Mouse (Mus musculus) heart, adult 2 months (tissue): Measurements from ENCODE around the gene Tle6. TPM values are rescaled to one million over a fixed set of nuclear protein-coding genes. Genes with fewer than 3 reads are reported as not detected.
A peak's percentile ranks its signal among the peaks of the same experiment; 100 is the strongest.

Experiments
- DNase-seq, 2 experiments: peaks; one replicate each; pipeline ENCODE4 v3.0.0; 2021
- H3K27ac ChIP-seq: fragments of 200-600 bp; 2 replicates; pipeline ENCODE4 v1.8.1; 2022
- H3K27me3 ChIP-seq: fragments of 200-500 bp; 2 replicates; pipeline ENCODE4 v1.6.1; 2012; ENCODE audit warnings: mild to moderate bottlenecking, low read length, inconsistent platforms, mixed read lengths; ENCODE audit not compliant: control insufficient read depth, insufficient read depth
- H3K36me3 ChIP-seq: fragments of 200-500 bp; 2 replicates; pipeline ENCODE4 v1.6.1; 2012; ENCODE audit warnings: low read length, inconsistent platforms; ENCODE audit not compliant: control insufficient read depth, insufficient read depth
- H3K4me1 ChIP-seq: fragments of 200-500 bp; 2 replicates; pipeline ENCODE4 v1.6.1; 2011; ENCODE audit warnings: low read length; ENCODE audit not compliant: control insufficient read depth, insufficient read depth
- H3K4me3 ChIP-seq: fragments of 200-600 bp; 2 replicates; pipeline ENCODE4 v1.8.1; 2022
- H3K79me2 ChIP-seq: fragments of 200-500 bp; replicated peaks from 2 replicates; pipeline ENCODE4 v1.6.1; 2012; ENCODE audit warnings: mild to moderate bottlenecking, inconsistent platforms, low read length, moderate library complexity, mixed read lengths; ENCODE audit not compliant: control insufficient read depth, insufficient read depth
- H3K9ac ChIP-seq: fragments of 200-500 bp; 2 replicates; pipeline ENCODE4 v1.6.1; 2012; ENCODE audit warnings: low read depth, mild to moderate bottlenecking, control low read depth, inconsistent platforms, low read length, mixed read lengths
- CTCF ChIP-seq: fragments of 200-600 bp; IDR thresholded peaks from 2 replicates; pipeline ENCODE4 v1.8.1; 2022; ENCODE audit warnings: antibody characterized with exemption, mild to moderate bottlenecking, moderate library complexity
- EP300 ChIP-seq: fragments of 200-500 bp; IDR thresholded peaks from 2 replicates; pipeline ENCODE4 v1.6.1; 2011; ENCODE audit warnings: low read depth, low read length, control low read depth; ENCODE audit not compliant: insufficient read depth
- POLR2A ChIP-seq: fragments of 200-500 bp; IDR thresholded peaks from 2 replicates; pipeline ENCODE4 v1.6.1; 2011; ENCODE audit warnings: mild to moderate bottlenecking, low read depth, low read length, control low read depth; ENCODE audit not compliant: insufficient read depth
- WGBS: fragments of 180-500 bp; shearing (Covaris S2); methylation state at CpG from one replicate; pipeline ENCODE4 v1.1.7; 2018; 5-methylcytosine and 5-hydroxymethylcytosine counted together
- intact Hi-C: fragments of 180-260 bp; cut with DNase I; formaldehyde crosslinking; loops from one replicate; pipeline ENCODE4 v1.15.1; 2025
- polyA plus RNA-seq: library from polyadenylated mRNA; depleted of rRNA; stranded (reverse); fragments of >200 nt; gene quantifications from 2 replicates; pipeline ENCODE4 v1.2.3, GENCODE M21; 2012
- total RNA-seq, 2 experiments: library from RNA; stranded (reverse); gene quantifications; 2 replicates each; pipeline ENCODE4 v1.2.3; 2021

Tle6 gene
- total and polyA plus RNA-seq, 3 experiments, result 5.1 to 19.0 (median 7.7) TPM

DNA sequence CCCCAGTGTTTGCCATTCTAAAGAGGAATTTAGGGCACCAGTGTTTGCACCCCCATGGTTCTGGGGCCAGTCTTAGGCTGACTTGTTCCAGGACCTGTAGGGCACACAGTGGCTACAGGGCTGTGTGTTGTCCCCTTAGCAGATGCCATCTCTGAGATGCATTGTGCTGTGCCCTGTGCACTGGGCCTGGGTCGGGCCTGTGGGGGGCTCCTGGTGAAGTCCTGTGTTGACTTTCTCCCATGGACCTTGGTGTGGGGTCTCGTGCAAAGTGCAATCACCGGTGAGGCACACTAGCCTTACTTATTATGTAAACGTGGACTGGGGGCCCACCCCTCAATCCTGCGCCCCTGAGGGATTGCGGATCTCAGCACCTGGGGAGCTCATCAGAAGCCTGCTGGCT is 38.5 kb downstream of the Tle6 start:
- no peak for TF ChIP-seq POLR2A
- TF ChIP-seq EP300, result no peak
- TF ChIP-seq CTCF, result no peak
- H3K27ac ChIP-seq, result no peak overlapping the region; the same call in 1 of the 2 replicates
- 81% methylated on average over 6 of the region's 6 CpGs for WGBS
- H3K36me3 ChIP-seq, result no peaks in the 10 kb centered on the region
- H3K9ac ChIP-seq, result no peak overlapping the region
- no peak overlapping the region for H3K4me3 ChIP-seq
- peaks cover 14% of the 10 kb centered on the region for H3K4me1 ChIP-seq
- no peak for DNase-seq
- peaks cover 6% of the 10 kb centered on the region; the same call in 1 of the 2 replicates for H3K79me2 ChIP-seq
- no peaks in the 10 kb centered on the region for H3K27me3 ChIP-seq
- intact Hi-C loops, result no loop called here

- no peaks in the 10 kb centered on the region for H3K36me3 ChIP-seq
- TF ChIP-seq CTCF, result no peak
- TF ChIP-seq POLR2A, result no peak
- peaks cover 14% of the 10 kb centered on the region for H3K4me1 ChIP-seq
- H3K79me2 ChIP-seq, result peaks cover 6% of the 10 kb centered on the region; the same call in 1 of the 2 replicates
- DNase-seq, result peak in 1 of 2 experiments; percentile 76
- peak overlapping the region; percentile 97 for H3K27ac ChIP-seq
- H3K9ac ChIP-seq, result peak overlapping the region; percentile 82
- no peaks in the 10 kb centered on the region for H3K27me3 ChIP-seq
- intact Hi-C loops, result no loop called here
- WGBS, result 7% methylated on average over 16 of the region's 16 CpGs
- H3K4me3 ChIP-seq, result peak overlapping the region; percentile 88
Measured at GRCm38 (mm10) chr10:81560719-81561459, 40.0 kb downstream of the Tle6 start.

DNA sequence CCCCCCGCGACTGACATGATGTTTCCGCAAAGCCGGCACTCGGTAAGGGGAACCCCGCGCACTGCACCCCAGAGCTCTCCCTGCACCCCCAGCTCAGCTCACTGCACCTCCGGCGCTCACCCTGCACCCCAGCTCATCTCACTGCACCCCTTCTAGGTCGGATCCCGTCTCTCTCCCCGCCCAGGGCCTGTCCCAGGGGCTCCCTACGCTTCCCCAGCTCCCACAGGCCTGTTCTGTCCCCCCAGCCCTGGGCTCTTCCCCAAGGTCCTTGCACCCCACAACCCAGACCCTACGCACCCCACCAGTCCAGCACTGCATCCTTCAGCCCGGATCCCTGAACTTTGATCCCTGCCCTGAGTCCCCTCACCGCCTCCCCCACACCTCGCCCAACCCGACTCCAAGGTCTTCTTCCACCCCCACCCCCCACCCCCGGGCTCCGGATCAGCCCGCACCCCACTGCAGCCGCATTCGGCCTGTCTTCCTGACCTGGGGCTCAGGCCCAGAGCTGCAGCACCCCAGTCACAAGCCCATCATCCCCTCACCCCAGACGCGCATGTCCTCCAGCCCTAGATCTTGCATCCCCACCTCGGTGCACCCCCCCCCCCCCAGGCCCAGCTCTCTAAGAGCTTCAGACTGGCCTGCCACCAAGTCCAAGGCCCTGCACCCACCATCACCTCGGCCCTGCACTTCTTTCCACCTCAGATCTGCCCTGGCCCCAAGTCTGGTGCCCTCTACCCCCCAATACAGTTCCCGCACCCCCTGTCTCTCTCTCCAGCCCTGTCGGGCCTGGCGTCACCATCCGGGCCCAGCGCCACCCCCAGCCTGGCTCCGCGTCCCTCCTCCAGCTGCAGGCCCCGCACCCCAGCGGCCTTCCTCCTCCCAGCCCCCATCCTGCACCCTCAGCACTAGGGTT is 41.0 kb downstream of the Tle6 start:
- peak; percentile 42; the same call in 1 of the 2 replicates for TF ChIP-seq POLR2A
- no peak for TF ChIP-seq CTCF
- WGBS, result 2% methylated on average over 32 of the region's 36 CpGs
- H3K79me2 ChIP-seq, result peaks cover 6% of the 10 kb centered on the region; the same call in 1 of the 2 replicates
- peak overlapping the region; percentile 97 for H3K27ac ChIP-seq
- H3K4me3 ChIP-seq, result peak overlapping the region; percentile 88
- peaks cover 14% of the 10 kb centered on the region for H3K4me1 ChIP-seq
- peak; percentile 83 to 86 for DNase-seq
- no peaks in the 10 kb centered on the region for H3K27me3 ChIP-seq
- H3K9ac ChIP-seq, result peak overlapping the region; percentile 82
- intact Hi-C loops, result loop anchor here (1.0 to 5.0 kb wide), 2 partner anchors 11 to 1748 kb away; no protein-coding TSS in a partner anchor
- H3K36me3 ChIP-seq, result no peaks in the 10 kb centered on the region

- peak; percentile 92 for DNase-seq
- intact Hi-C loops, result loop anchor here (1.0 to 5.0 kb wide), 2 partner anchors 12 to 1747 kb away; no protein-coding TSS in a partner anchor
- Histone ChIP-seq H3K79me2 (peaks cover 6% of the 10 kb centered on the region; the same call in 1 of the 2 replicates), H3K4me1 (peaks cover 10% of the 10 kb centered on the region), H3K27me3 (no peaks in the 10 kb centered on the region), H3K4me3 (peak within 1 kb of the TSS; percentile 88), H3K27ac (peak within 1 kb of the TSS; percentile 97), H3K36me3 (no peaks in the 10 kb centered on the region), H3K9ac (peak within 1 kb of the TSS; percentile 82)
- TF ChIP-seq POLR2A, result no peak
- 0 out of 2 replicates have a peak, but pooled peaks have one; percentile 4 for TF ChIP-seq CTCF
- WGBS, result under 1% methylated on average over 28 of the region's 53 CpGs
Measured at GRCm38 (mm10) chr10:81559163-81559626, 41.7 kb downstream of the Tle6 start, which contains the start of gene Aes. Gene Aes (plus strand): TSS chr10:81559488.

DNA sequence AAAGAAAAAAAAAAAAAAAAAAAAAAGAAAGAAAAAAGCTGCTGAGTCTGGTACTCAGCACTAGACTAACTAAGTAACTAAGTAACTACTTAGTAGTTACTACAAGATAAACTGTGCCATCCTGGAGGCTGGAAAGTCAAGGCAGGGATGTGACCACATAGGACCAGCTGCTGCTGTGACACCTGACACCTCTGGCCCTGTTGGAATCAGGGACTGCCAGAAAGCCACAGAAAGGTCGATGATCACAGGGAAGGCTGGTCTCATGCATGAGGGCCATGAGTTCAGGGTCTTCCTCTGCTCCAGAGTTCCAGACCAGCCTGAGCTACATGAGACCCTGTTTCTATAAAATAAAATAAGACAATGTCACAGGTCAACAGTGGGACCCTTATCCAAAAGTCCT is 43.4 kb downstream of the Tle6 start:
- intact Hi-C loops, result loop anchor here (5.0 kb wide), 1 partner anchor 1745 kb away; no protein-coding TSS in a partner anchor
- Histone ChIP-seq H3K27ac (no peak overlapping the region), H3K36me3 (no peaks in the 10 kb centered on the region), H3K9ac (no peak overlapping the region), H3K27me3 (no peaks in the 10 kb centered on the region), H3K4me3 (no peak overlapping the region), H3K4me1 (peaks cover 5% of the 10 kb centered on the region), H3K79me2 (peaks cover 6% of the 10 kb centered on the region; the same call in 1 of the 2 replicates)
- DNase-seq, result no peak
- 27% methylated on average over 1 of the region's 1 CpGs for WGBS
- TF ChIP-seq EP300 (no peak), POLR2A (no peak), CTCF (no peak)
